Mouse (Mus musculus): Measurements from ENCODE around the gene Cdc40.
"Not testable (repeated sequence)": the region's sequence is repeated elsewhere in the genome, so short reads cannot be mapped to it uniquely, and the experiment has no call there.

Gene Cdc40

DNA sequence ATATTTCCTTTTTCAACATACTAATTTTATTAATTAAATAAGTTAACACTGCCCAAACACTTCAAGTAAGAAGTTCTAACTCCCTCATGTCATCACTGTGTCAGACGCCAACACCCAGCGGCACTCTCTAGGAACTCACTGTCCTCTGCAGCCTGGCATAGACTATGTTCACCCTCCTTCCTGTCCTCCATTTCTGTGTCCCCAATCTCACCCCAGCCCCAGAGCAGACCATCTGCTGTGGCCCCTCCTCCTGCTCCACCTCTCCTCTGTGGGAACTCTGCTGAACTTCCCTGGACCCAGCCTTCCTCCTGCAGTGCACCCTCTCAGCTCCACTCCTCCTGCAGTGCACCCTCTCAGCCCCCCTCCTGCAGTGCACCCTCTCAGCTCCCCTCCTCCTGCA, 15.0 kb downstream of the Cdc40 start:
- in situ Hi-C loops (cut with MboI, MseI), result no loop called here

DNA sequence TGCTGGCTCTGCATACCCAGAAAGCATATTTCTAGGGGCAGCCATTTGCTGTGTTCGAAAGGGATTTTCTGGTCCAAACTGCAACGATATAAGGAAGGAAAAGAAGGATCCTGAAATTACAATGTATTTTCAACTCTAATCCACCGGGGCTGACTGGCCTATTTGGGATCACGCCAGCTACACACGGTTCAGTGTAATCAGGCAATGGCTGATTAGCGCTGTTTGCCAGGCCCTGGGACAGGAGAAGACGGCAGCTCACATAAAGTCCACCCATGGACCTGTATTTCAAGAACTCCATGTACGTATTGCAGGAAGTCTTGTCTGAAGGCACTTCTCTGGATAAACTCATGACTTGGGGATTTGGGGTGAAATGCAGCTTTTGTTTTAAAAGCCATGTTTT, 25.5 kb downstream of the Cdc40 start:
- in situ Hi-C loops (cut with MboI, MseI), result no loop called here

DNA sequence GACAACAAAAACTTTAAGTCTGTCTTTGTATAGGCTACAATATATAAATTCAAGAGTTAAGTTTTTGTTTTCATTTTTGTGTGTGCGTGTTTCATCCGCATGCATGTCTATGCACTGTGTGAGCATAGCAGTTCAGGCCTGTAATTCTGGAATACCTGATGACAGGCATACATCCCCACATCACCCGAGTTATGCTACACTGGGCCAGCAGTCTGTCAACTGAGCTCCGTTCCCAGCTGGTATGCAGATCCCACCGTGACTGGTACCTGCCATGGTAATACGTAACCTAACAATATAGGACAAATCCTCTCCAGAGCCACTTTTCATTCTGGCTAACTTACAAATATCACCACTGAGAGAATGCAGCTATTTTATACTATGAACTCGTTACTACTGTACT, 26.4 kb downstream of the Cdc40 start:
- in situ Hi-C loops (cut with MboI, MseI), result no loop called here

DNA sequence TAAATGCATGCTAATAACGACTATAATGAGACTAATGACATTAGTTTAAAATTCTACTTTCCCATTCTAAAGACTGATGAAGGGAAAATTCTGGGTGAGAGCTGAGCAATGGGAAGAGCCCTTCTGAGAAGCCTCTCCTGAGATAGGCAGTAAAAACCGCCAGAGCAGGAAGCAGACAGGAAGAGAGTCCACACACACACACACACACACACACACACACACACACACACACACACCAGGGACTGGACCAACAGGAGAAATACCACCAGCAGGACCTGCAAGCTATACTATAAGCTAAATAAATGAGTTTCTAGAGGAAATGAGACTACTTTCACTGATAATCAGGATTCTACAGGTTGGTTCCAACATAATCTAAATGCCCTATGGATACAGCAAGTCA, 27.5 kb downstream of the Cdc40 start:
- in situ Hi-C loops (cut with MboI, MseI), result no loop called here

DNA sequence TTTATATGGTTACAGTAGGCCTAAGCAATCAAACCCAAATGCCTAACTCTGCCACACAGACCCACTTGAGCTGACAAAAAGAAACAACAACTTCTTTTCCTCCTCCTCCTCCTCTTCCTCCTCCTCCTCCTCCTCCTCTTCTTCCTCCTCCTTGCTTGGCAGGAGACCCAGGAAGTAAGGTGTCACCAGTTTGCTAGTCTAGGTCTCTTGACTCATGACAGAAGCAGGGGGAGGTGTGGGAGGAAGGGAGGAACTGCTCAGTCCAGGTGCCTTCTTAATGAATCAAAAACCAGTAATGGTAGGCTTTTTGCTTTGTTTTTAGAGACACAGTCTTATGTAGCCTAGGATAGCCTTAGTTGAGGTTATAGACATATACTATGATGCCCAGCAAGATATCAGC, 32.0 kb downstream of the Cdc40 start:
- in situ Hi-C loops (cut with MboI, MseI), result no loop called here

DNA sequence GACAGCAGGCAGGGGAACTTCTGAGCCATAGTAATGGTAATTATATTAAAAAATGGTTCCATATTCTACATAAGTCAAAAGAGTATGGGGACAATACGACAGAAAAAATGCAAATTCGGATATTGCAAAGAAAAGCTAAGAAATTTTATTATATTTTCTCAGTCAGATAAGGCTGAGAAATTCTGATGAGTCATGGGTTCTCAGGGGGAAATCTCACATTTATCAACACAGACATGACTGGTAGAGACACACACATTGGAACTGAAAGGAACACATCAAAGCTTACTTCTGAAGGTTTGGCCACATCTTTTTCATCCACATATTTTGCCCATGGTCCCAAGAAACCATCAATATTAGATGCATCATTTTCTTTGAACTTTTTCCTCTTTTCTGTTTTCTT, 32.5 kb downstream of the Cdc40 start:
- in situ Hi-C loops (cut with MboI, MseI), result no loop called here

DNA sequence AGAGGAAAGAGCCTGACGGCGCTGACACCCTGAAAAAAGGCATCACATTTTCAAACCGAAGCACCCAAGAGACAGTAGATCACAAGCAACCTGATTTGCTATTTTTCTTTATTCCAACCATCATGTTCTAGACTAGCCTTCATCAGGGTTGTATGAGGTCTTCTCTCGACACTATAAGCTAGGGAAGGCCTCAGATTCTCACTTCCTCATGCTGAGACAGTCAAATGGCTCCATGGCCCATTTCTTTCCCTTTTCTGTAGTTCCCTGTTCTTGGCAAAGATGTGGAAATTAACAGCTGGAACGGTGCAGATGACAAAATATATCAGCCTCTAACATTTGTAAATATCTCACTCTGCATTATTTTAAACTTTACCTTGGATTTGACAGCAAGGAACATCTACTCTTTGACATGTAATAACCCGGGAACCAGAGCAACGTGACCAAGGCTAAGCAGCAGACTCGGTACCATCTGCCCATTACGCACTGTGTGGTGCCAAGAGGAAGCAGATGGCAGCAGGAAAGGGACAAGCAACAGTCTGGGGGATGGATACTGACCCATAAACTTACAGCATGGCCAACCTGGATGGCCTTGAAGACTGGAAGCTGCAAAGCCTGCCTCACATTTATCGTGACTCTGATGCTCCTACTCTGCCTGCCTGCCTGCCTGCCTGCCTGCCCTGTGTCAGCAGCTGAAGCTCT, 35.8 kb downstream of the Cdc40 start:
- in situ Hi-C loops (cut with MboI, MseI), result no loop called here

DNA sequence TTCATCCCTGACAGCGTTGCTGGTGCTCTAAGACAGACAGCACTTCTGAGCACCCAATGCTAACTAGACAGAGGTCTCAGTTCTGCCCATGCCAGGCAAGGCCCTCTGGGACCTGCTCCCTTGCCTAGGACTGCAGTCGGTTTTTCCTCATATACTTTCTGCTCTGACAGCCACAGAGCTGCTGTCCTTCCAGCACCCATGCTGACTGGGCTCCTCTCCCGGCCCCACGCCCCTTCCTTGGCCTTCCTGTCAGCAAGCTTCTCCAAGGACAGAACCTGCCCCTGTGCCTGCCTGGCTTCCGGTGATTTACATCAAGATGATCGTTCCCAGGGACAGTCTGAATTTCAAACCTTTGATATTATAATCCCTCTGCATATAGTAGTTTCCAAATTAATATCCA, 37.5 kb downstream of the Cdc40 start:
- in situ Hi-C loops (cut with MboI, MseI), result no loop called here

DNA sequence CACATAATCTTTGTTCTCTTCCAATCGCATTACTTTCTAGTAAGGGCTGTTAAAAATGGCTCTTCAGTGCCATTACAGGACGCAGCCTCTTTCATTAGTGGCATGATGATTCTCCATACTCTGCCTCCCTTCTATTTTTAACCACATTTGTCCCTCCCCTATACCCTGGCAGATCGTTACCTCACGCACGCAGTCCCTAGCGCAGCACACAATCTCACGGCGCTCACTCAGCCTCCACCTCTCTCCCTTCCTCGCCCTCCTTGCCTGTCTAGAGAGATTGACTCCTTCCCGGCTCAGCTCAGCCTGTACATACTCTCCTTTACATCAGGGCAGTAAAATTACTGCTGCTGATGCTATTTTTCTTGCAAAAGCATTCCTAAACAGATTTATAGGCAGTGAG, 38.6 kb downstream of the Cdc40 start:
- in situ Hi-C loops (cut with MboI, MseI), result no loop called here

DNA sequence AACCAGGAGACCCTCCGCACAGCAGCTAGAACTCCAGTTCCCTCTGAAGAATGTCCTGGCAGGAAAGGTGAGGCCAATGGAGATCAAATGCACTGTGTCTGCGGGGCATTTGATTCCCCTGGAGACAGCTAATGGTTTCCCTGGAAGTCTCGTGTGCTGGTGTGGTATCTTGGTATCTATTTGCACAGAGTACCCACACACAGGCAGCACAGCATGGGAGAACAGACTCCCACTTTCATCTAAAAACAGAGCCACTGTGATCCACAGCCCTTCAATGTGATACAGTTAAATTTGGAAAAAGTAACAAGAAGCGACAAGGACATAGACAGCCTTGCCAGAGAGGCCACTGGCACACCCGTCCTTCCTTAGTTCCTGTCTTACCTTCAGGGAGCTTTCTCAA, 39.3 kb downstream of the Cdc40 start:
- in situ Hi-C loops (cut with MboI, MseI), result no loop called here

DNA sequence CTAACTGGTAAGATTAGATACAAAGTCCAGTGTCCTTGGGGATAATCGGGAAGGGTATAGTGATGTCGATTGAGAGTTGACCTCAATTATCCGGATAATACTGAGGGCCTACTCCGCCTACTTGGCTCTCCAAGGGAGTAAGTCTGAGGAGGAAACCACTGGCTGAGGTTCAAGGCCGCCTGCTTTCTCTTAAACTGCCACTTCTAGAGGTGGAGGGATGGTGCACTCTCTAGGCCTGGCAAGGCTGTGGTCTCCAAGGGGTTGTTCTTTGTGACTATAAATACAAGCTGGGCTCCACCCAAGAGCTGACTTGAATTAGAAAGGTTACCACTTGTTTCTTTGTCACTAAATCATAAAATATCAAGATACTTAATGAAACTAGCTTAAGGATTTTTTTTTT, 43.0 kb downstream of the Cdc40 start:
- in situ Hi-C loops (cut with MboI, MseI), result no loop called here

DNA sequence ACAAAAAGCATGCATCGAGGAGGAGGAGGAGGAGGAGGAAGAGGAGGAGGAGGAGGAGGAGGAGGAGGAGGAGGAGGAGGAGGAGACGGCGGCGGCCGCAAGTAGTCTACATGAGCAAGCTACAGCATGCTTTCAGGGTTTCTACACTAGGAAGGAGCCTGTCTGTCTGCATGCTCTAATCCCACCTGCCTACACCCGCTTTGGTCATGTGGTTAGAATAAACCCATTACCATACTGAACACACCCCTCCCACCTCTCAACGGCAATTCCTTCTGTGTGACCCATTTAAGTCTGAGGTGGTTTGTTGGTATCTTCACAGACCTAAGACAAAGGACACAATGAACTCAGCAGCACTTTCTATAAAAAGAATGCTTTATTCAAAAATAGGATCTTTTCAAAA, 51.8 kb downstream of the Cdc40 start:
- in situ Hi-C loops (cut with MboI, MseI), result no loop called here

DNA sequence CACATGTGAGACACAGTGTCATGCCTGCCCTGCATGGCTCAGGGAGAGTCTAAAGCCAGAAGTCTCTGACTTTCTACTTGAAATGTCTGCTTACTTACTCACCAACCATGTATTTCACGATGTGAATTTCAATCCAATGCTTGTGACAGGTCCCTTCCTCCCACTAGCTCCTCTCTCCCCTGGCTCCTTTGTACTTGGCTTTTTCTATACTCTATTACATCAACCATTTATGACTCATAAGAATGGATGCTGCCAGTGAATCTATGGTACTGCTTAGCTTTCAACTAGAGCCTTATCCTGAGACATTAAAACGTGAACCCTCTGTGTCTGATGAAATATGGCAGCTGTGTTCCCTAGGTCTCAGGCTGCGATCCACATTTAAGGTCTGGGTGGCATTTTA, 52.8 kb downstream of the Cdc40 start:
- in situ Hi-C loops (cut with MboI, MseI), result no loop called here

DNA sequence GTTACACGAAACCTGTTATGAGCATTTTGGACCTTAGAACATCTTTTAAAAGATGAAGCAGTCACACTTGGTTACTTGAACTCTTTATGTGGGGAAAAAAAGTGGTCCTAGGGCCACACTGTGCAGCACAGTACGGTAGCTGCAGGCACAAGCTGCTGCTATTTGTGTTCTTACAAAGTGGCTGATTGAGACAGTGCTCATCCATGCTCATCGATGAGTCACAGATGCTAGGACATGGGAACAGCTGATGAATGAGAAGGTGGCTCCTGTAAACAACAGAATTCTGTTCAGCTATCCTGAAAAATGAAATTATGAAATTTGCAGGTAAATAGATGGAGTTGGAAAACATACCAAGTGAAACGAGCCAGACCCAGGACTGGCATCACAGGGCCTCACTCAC, 55.4 kb downstream of the Cdc40 start:
- in situ Hi-C loops (cut with MboI, MseI), result no loop called here

DNA sequence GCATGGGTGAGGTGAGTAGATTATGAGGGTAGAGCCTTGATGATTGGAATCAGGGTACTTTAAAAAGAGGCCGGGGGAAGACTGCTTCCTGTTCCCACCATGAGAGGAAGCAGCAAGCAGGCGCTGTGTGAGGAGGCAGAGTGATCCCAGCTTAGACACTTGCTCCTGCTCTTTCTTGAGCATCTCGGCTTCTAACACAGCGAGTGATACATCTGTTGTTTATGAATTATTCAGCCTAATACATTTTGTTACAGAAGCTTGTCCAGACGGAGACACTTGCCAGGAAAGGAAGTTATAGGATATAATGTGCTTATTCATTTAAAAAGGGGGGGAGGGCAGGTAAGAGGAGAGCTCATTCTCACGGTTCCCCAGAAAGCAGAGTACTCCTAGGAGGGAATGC, 57.2 kb downstream of the Cdc40 start:
- in situ Hi-C loops (cut with MboI, MseI), result no loop called here

DNA sequence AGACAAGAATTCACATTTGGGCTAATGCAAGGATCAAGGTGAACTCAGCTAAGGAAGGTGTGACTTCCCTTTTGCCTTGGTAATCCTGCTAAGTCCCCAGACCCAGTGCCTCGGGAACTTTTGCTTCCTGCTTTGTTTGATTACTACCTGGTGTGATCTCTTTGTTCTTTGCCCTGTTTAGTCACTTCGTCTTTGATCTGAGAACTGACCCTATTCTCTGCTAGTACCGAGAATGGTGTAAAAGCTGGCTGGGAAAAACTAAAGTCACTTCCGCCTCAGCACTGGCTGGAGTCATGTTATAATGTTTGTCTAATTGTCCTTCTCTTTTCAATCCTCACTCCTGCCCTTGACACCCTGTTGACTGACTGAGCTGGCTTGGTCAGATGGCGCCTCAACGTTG, 66.6 kb downstream of the Cdc40 start:
- in situ Hi-C loops (cut with MboI, MseI), result no loop called here

DNA sequence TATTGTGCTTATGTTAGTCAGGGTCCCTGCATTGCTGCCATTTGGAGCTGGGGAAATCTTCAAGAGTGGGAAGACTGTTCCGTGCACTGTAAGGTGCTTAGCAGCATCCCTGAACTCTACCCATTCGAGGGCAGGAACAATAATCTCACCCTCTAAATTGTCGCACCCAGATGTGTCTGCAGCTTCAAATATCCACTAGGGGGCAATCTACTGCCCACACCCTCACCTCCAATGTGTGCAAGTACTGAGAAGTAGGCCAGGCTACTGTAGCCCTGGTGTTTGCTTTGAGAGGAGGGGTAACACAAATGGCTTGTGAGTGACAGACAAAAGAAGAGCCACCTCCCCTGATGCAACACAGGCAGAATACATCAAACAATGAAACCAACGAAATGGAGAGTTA, 69.5 kb downstream of the Cdc40 start:
- in situ Hi-C loops (cut with MboI, MseI), result no loop called here

DNA sequence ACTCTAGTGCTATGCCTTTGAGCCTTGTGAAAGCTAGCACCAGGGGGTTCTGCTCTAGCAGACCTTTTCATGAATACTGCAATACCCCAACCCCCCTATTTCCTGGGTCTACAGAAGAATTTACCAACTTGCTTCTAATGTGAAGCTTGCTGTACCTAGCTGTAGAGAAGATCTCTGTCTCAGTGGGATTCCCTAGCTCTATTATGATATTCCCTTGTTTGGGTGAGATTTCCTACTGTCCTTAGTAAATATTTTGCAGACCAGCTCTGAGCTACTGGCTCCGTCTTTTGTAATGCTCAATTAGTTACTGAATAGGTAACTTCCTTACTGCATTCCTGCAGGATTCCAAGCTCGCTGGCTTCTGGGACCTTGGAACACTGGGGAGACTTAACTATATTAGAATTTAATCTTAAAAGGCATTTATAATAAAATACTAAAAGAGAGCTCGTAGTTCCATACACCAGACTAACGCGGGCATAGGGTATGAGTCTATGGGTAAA, 73.7 kb downstream of the Cdc40 start:
- in situ Hi-C loops (cut with MboI, MseI), result not testable (repeated sequence)

DNA sequence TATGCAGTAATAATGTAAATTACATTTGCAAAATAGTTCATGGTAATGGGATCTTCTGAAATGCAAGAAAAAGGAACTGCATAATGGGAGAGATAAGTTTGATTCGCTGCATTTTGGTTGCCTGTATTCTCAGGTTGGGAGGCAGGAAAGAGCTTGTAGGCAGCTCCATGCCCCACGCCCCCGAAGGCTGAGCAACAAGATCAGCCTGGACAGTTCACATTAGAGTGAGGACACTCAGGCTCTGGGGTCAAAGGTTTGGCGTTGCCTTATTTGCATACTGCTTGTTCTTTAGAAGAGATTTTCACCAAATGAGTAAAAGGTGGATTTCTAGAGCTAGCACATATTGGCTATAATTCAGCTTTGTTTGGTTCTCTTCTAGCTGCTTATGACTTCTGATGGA, 76.9 kb downstream of the Cdc40 start:
- in situ Hi-C loops (cut with MboI, MseI), result no loop called here

DNA sequence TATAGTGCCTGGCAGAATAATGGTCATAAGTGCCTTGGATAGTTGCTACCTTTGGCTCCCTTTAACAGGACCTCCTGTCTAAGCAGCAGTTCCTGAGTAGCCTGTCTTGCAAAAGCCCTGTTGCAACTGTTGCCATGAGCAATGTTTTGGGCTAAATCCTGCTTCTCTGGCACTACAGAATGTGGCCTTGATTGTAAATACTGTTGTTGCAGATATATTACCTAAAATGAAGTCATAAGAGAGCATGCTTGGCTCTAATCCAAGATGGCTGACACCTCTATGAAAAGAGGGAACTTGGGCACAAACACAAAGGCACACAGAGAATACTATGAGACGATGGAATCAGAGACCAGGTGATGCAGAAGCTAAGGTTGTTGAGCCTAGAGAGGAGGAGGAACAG, 77.9 kb downstream of the Cdc40 start:
- in situ Hi-C loops (cut with MboI, MseI), result no loop called here

DNA sequence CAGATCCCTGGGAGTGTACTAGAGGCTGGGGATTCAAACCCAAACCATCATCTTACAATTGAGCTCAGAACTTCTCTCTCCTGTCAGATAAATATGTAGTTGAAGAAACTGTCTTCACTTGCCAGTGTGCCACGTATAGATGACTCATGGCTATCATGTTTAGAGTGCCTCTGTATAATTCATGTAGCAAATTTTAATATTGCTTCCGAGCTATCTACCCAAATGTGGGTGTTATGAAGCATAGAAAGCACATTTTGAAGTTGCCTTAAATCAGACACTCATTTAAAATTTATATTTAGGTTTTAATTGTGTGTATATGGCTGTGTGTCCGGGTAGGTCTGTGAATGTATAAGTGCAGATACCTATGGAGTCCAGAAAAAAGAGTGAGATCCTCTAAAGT, 91.0 kb downstream of the Cdc40 start:
- in situ Hi-C loops (cut with MboI, MseI), result no loop called here

DNA sequence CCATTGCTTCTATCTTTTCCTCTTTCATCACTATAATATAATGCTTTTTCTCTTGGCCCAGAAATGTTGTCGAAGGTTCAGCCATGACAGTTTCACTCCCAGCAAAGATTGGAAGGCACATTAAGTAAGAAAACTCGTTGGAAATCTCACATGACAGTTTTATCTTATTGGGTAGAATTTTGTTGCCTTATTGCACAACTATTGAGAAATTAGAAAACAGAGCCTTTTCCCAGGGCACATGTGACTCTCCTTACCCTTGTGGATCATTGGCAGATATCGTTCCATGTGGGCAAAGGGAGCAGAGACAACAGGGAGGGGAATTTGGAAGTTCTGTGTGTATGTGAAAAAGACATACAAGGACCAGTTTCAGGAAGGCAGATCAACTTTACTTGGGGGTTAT, 92.7 kb downstream of the Cdc40 start:
- in situ Hi-C loops (cut with MboI, MseI), result no loop called here

Measured in regulatory T cell (primary cell).